Mouse (Mus musculus): ENCODE results near the gene Cdca4.
"Not testable (repeated sequence)": the region's sequence is repeated elsewhere in the genome, so short reads cannot be mapped to it uniquely, and the experiment has no call there.

The Cdca4 gene

GRCm38 (mm10) chr12:112822676-112823075, 6.5 kb downstream of the Cdca4 start:
- DNase-seq (ENCODE audit: low read depth): no peak

GRCm38 (mm10) chr12:112821974-112822373, 7.2 kb downstream of the Cdca4 start:
- no peak for DNase-seq (ENCODE audit: low read depth)

GRCm38 (mm10) chr12:112821216-112821615, 8.0 kb downstream of the Cdca4 start:
- DNase-seq (ENCODE audit: low read depth): no peak

- DNase-seq (ENCODE audit: low read depth): no peak
Observed at GRCm38 (mm10) chr12:112820401-112820999, 8.7 kb downstream of the Cdca4 start.

GRCm38 (mm10) chr12:112819057-112819662, 10.1 kb downstream of the Cdca4 start:
- DNase-seq (ENCODE audit: low read depth): no peak

GRCm38 (mm10) chr12:112816866-112817265, 12.4 kb downstream of the Cdca4 start:
- not testable (repeated sequence) for DNase-seq (ENCODE audit: low read depth)

GRCm38 (mm10) chr12:112816294-112816693, 12.9 kb downstream of the Cdca4 start:
- DNase-seq (ENCODE audit: low read depth): no peak

- DNase-seq (ENCODE audit: low read depth): no peak
Observed at GRCm38 (mm10) chr12:112814682-112815470, 14.3 kb downstream of the Cdca4 start.

GRCm38 (mm10) chr12:112813370-112813769, 15.9 kb downstream of the Cdca4 start:
- no peak for DNase-seq (ENCODE audit: low read depth)

GRCm38 (mm10) chr12:112810092-112810885, 18.9 kb downstream of the Cdca4 start:
- DNase-seq (ENCODE audit: low read depth): no peak

- DNase-seq (ENCODE audit: low read depth): no peak
Observed at GRCm38 (mm10) chr12:112809641-112810040, 19.6 kb downstream of the Cdca4 start.

- peak; percentile 91 for DNase-seq (ENCODE audit: low read depth)
Observed at GRCm38 (mm10) chr12:112808587-112809364, 20.4 kb downstream of the Cdca4 start, which contains the start of gene Clba1. Gene Clba1 (plus strand): TSS chr12:112808937.

- no peak for DNase-seq (ENCODE audit: low read depth)
Observed at GRCm38 (mm10) chr12:112808212-112808586, 21.0 kb downstream of the Cdca4 start.

- DNase-seq (ENCODE audit: low read depth): no peak
Observed at GRCm38 (mm10) chr12:112807796-112808195, 21.4 kb downstream of the Cdca4 start.

- DNase-seq (ENCODE audit: low read depth): no peak
Observed at GRCm38 (mm10) chr12:112806044-112806443, 23.2 kb downstream of the Cdca4 start.

- DNase-seq (ENCODE audit: low read depth): no peak
Observed at GRCm38 (mm10) chr12:112804046-112804445, 25.2 kb downstream of the Cdca4 start.

- DNase-seq (ENCODE audit: low read depth): no peak
Observed at GRCm38 (mm10) chr12:112802917-112803316, 26.3 kb downstream of the Cdca4 start.

- DNase-seq (ENCODE audit: low read depth): no peak
Observed at GRCm38 (mm10) chr12:112801864-112802846, 27.1 kb downstream of the Cdca4 start, which contains the start of gene Ahnak2. Gene Ahnak2 (minus strand): TSS chr12:112802657.

GRCm38 (mm10) chr12:112800476-112800875, 28.7 kb downstream of the Cdca4 start:
- DNase-seq (ENCODE audit: low read depth): no peak

All from fibroblast of lung, adult 2 months (primary cell).